Mouse (Mus musculus) T-helper 17 cell (primary cell): ENCODE measurements around the gene Psmd5.
"Not testable (repeated sequence)": the region's sequence is repeated elsewhere in the genome, so short reads cannot be mapped to it uniquely, and the experiment has no call there.

Experiments
- in situ Hi-C, 2 experiments: fragments of 300-600 bp; cut with MboI, MseI; formaldehyde crosslinking; loops; 1 replicate in 1 of 2; 2 replicates in 1 of 2; pipeline ENCODE4 v1.15.1; 2025; ENCODE audit warnings: high pct_unique_total_duplicates in 2 of 2

The Psmd5 gene

DNA sequence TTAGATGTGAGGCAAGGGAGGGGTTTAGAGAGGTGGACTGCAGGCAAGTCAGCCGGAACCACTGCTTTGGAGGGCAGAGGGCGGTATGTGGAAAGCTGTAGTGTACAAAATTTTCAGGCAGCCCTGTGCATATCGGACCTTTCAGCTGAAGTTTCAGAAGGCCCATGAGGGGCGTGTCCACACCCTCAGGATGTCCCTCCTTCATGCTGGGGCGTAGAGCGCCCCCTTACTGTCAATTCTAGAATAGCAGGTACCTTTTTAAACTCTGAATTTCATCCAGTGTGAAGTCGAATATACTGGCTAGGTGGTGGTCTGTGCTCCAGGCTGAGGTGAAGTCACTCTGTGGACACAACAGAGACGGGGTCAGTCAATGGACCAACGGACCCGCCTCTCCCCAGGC, 23.1 kb upstream of the Psmd5 start:
- in situ Hi-C loops, result loop anchor here in 1 of 2 experiments (25.0 kb wide), 1 partner anchor 486 kb away; the partner anchor contains the start of gene Mapkap1

DNA sequence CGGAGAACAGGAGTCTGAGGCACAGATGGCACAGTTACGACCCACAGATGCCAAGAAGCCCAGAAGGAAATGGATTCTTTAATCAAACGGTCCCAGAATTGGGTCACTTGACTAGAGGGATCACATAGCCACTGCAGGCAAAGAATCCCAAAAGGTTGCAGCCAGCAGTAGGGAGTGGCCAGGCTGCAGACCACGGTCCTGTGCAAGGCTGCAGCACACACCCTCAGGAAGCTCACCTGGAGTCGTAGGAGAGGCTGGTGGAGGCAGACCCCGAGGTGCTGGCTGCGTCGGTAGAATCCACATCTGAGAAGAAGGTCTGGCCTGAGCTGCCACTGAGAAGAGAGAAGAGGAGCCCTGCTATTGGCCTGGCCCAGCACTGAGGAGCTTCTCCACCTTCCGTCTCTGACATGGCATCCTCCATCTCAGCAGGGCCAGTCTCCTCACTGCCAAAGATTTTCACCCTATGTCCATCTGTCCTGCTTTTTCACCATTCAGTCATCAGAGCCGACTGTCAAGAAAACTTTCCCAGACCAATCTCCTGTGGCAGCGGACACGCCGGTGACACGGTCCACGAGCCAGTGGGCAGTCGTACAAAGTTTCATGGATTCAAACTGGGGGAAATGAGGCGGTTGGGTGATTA, 22.2 kb upstream of the Psmd5 start:
- in situ Hi-C loops, result loop anchor here in 1 of 2 experiments (25.0 kb wide), 1 partner anchor 485 kb away; the partner anchor contains the start of gene Mapkap1

DNA sequence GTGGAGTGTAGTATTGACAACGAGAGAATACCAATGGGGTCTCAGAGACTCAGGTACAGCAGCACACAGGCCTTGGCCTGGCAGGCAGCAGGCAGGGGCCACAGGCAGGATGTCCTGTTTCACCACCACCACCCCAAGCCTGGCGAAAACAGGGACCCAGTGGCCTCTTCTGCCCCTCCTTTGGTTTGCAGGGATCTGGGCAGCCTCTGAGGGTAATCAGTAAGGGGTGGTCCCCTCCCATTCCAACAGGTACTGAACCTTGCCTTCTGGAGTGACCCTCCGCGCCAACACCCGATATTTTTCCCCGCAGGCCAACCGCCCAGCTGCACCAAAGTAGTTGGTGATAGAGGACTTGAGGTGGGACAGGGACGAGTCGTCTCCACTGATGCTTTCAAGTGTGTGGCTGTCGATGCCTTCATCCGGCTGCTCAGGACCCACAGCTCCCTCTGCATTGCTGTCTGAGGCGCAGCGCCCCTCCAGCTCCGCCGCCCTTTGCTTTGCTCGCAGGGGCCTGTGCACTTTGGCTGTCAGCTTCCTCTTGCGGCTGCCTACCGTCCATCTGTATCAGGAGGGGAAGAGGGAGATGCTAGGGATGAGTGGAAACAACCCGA, 20.8 kb upstream of the Psmd5 start:
- in situ Hi-C loops, result loop anchor here in 1 of 2 experiments (25.0 kb wide), 1 partner anchor 483 kb away; the partner anchor contains the start of gene Mapkap1

DNA sequence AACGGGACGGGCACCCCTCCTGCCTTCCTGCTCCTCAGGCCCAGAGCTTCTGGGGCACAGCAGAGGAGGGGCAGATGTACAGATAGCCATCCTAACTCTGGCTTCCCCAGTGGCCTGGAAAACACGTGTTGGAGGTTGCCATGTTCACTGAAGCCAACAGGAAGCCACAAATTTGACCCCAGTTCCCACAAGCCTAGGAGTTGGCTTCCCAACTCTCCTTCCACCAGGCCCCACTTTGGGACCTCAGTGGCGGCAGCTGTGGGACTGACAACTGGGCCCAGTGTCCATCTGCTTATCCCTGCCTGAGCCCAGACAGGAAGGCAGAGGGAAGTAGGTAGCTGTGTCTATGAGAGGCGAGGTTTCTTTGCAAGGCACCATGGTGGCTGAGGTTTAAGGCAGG, 19.2 kb upstream of the Psmd5 start:
- in situ Hi-C loops, result loop anchor here in 1 of 2 experiments (25.0 kb wide), 1 partner anchor 482 kb away; the partner anchor contains the start of gene Mapkap1

DNA sequence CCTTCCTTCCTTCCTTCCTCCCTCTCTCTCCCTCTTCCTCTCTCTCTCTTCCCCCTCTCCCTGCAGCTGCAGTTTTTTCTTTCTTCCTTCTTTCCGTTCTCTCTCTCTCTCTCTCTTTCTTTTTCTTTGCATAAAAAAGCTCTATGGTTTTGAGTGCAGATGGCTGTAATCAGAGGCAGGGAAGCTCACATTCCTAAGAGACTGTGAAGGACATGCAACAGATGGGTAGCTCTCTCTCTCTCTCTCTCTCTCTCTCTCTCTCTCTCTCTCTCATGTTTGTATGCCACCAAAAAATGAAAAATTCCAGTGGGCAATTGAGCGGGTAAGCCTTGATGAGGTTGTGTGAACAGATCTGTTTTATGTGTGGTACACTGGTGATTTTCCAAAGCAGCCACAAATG, 9.4 kb upstream of the Psmd5 start:
- in situ Hi-C loops, result loop anchor here in 1 of 2 experiments (25.0 kb wide), 1 partner anchor 472 kb away; the partner anchor contains the start of gene Mapkap1

DNA sequence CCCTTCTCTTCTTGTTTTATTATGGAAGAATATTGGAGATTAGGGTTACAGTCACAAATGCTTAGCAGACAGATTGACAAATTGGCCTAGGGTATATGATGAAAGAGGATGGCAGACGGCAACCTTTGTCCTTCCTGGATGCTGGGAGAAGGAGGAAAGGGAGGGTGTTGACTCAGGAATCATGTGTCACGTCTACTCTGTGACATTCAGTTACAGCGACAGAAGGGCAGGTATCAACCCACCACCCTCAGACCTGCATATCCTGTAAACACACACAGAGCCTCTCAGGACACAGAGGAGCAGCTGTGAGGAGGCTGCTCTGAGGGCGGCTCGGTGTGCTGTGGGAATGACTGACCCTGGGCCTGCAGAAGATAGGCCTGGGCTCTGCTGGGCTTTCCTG, 8.4 kb upstream of the Psmd5 start:
- in situ Hi-C loops, result loop anchor here in 1 of 2 experiments (25.0 kb wide), 1 partner anchor 471 kb away; the partner anchor contains the start of gene Mapkap1

DNA sequence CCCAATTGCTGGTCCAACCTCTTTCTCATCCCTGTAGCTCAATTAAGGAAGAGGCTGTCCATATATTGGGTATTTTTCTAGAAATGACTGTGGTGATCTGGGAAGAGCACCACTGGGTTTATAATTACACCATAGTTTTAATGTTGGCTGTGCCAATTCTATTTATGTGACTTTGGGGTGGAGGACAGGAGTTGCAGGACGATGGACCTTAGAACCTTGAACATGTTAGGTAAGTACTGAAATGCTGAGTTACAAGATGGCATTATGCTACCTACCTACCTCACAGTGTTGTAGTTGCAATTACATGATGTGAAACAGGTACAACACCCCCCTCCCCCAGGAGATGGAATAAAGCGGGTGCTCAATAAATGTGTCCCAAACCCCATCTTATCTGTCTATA, 8.0 kb upstream of the Psmd5 start:
- in situ Hi-C loops, result loop anchor here in 1 of 2 experiments (25.0 kb wide), 1 partner anchor 470 kb away; the partner anchor contains the start of gene Mapkap1

DNA sequence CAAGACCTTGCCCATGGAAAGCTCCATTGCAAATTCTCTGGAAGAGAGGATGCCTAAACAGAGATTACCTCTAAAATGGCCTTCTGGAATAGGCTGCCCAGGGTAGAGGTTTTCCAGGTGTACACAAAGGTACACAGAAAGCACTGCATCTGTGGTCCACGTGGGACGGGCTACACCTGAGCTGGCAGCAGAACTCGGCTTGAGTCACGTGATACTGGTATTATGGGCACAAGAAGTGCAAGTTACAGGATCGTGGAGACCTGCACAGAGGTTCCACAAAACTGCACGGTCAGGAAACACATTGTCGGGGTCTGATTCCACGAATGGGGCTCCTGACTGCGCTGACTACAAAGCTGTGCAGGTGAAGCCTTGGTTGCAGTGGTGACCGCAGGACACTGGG, 5.3 kb upstream of the Psmd5 start:
- in situ Hi-C loops, result loop anchor here in 1 of 2 experiments (25.0 kb wide), 1 partner anchor 468 kb away; the partner anchor contains the start of gene Mapkap1

DNA sequence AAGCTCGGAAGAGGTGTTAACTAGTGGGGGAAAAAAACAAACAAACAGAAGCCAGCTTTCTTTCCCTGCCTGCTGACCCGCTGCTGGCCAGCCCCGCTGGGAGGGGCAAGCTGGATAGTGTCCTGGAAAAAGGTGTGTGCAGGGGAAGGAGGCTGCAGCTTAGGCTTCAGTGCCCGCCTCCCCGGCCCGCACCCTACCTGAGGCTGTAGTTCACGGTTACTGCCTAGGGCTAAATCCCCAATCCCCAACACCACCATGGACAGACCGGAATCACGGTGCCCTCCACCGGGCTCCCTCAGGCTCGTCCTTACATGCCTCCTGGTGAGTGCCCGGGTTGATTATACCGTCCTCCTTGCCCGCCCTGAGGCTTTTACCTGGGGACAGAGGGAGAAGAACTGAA, 497 bp downstream of the Psmd5 start, which contains the start of gene Cutal:
Cutal (plus strand) TSS at position 126 of the 400 bp plus-strand sequence.
- in situ Hi-C loops, result loop anchor here in 1 of 2 experiments (5.0 kb wide), 1 partner anchor 93 kb away; no protein-coding TSS in a partner anchor

DNA sequence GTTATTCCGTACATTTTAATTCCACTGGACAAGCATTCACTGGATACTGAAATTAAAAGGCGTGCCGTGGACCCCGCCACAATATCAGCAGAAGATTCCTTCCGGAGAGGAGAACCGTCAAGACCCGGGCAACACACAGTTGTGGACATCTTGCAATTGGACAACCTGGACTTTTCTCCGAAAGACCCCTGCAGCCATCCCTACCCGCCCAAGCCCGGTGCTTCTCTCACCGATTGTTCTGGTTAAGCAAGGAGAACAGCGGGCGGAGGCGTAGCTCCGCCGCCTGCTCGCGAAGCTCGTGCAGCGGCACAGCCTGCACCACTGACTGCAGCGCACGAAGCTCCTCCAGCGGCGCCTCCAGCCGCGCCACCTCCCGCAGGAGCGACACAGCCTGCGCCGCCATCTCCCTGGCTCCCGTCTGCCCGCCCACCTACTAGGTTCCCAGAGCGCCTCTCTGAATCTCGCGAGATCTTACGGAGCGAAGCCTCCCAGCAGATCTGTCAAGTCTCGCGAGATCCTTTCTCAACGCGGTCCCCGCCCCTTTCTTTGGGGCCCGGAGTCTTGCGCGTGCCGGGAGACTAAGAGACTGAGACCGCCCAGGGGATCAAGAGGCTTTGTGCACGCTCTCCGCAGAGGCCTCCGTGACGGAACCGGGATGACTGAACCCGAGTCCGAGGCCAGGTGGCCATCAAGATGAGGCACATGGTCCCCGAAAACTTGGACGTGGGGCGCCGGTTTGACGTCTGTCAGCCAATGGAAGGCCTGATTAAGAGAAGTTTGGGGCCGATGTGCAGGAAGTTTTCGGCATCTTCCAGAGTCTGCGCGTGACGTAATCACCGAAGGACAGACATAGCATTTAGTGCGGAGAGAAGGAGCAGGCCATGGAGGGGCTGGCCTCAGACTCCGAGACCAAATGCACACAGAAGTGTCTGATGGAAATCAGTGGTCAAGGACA, 4.0 kb downstream of the Psmd5 start:
- in situ Hi-C loops, result loop anchor here in 1 of 2 experiments (5.0 kb wide), 1 partner anchor 97 kb away; no protein-coding TSS in a partner anchor

DNA sequence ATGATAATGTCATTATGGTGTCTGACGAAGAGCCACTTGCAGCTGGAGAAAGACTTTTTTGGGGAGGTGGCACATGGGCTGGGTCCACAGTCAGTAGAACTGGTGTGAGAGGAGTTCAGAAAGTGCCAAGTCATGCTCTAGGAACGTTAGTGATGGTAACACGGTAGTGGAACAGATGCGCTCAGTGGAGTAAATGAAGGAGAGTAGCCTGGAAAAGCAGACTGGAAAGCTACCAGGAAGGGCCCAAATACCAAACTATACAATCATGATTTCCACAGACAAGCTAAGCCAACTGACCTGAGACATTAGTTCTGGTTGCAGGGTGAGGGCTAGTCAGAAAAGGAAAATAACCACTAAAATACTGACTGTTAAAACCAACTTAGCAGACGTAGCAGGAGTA, 5.1 kb downstream of the Psmd5 start:
- in situ Hi-C loops, result loop anchor here in 1 of 2 experiments (5.0 kb wide), 1 partner anchor 98 kb away; no protein-coding TSS in a partner anchor

DNA sequence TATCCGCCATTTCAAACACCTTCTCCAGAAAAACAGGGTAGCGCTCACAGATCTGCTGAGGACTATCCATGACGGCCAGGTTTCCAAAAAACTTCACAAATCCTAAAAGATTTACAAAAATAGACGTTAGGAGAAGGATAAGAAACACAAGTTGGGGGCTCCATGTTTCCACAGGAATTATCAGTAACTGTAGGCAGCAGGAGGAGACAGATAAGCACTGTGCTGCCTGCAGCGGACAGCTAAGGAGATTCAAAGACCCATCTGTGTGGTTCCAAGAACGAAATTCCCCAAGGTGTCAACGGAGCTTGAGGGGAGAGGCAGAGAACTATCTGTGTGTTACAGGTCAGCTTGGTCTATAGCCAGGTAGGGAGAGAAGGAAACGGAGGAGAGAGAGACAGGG, 17.0 kb downstream of the Psmd5 start:
- in situ Hi-C loops, result no loop called here

DNA sequence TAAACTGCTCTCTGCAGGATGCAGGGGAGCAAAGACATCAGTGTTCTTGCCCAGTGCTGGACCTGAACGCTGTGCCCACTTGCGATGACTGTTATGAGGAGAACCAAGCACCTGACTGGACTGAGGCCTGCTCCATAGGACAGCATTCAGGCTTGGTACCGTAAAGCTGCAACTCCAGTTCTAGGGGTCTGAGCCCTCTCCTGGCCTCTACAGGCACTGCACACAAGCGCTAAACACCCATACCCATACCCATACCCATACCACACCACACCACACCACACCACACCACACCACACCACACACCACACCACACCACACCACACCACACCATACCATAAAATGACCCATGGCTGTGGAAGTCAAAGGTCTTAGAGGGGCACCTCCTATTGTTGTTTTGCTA, 19.5 kb downstream of the Psmd5 start:
- in situ Hi-C loops, result no loop called here

DNA sequence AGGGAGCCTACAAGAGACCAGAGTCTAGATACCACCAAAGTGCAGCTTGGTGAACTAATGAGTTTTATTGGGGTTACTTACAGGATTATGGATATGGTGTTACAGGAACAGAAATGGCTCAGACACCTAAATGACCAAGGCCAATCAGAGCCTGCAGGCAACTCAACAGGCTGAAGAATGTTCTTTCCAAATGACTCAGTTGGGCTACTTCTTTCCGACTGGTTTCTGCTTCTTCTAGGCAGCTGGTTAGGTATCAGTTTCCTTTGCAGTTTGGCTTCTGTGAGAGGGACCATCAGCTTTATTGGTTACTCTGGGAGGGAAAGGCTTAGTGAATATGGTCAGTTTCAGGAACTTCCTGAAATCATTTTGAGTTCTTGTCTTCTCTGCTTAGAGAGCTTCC, 27.1 kb downstream of the Psmd5 start:
- in situ Hi-C loops, result no loop called here

DNA sequence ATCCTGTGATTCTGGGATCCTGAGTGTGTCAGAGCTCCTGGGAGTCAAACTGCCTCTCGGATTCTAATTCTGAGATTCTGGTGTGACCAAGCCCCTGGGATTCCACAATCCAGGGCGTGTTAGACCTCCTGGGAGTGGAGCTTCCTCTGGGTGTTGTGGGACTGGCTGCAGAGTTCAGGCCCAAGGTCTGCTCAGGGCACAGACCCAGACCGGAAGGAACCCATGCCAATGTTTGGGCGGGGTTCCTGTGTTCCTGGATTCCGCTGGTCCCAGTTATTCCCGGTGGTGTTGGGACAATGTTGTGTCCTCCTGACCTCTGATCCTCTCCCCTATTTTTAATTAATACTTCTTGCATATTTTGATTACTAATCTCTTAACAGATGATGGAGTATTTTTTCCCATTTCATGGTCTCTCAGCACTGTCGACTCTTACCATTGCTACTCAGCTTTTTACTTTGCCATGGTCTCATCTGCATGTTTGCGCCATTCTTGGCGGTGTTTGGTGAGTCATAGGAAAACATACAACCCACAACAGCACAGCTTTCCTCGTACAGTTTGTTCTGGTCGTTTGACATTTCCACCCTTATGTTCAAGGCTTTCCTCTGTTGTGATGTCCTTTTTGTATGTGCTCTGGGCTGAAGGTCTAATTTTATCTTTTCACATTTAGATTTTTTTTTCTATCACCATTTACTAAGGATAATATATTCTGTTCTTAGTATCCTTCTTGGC, 31.4 kb downstream of the Psmd5 start:
- in situ Hi-C loops, result no loop called here

DNA sequence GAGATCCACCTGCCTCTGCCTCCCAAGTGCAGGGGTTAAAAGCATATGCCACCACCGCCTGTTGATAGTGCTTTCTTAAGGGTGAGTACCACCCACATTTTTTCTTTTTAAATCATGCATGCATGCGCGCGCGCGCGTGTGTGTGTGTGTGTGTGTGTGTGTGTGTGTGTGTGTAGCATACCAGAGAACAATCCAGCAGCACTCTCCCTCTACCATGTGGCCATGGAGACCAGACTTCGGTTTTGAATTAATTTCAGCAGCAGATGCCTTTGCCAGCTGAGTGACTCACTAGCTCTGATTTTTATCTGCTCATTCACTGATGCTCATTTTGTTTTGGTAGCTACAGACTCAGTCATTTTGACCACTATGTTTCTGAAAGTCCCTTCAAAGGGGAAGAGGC, 33.1 kb downstream of the Psmd5 start:
- in situ Hi-C loops, result no loop called here

DNA sequence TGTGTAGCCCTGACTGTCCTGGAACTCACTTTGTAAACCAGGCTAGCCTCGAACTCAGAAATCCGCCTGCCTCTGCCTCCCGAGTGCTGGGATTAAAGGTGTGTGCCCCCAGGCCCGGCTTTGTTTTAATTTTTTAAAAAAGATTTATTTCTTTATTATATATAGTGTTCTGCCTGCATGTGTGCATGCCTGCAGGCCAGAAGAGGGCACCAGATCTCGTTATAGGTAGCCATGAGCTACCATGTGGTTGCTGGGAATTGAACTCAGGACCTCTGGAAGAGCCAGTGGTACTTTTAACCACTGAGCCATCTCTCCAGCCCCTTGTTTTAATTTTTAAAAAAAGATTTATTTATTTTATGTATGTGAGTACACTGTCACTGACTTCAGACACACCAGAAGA, 34.6 kb downstream of the Psmd5 start:
- in situ Hi-C loops, result not testable (repeated sequence)

DNA sequence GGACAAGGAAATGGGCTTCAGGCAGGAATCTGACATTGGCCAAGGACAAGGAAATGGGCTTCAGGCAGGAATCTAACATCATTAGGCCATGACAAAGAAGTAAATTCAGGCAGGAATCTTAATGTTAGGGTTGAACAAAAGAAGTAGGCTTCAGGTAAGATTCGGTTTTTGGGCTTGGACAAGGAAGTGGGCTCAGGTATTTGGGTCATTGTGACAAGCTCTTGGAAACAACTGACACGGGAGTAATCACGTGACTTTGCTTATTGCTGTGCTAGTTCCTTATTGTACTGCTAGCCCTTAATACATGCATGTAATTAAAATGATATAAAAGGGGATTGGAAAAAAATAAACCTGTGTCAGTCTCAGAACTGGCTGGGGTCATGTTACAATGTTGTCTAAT, 39.1 kb downstream of the Psmd5 start:
- in situ Hi-C loops, result no loop called here

DNA sequence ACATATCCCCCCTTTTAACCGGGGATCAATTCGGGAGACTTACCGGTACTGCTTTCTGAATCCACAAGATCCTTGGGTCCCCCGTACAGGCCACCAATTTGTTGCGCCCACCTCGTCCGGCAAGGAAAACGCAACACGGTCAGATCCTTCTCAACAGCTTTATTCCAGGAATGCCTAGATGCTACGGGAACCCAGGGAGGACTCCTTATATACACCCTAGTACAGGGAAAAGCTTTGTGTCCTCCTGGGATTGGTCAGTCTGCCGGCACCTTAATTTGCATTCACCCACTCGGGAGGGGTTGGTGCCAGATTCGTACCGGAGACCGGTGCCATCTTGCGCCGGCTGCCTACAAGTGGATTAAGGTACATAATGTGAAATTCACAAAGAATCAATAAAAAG, 41.1 kb downstream of the Psmd5 start:
- in situ Hi-C loops, result no loop called here

DNA sequence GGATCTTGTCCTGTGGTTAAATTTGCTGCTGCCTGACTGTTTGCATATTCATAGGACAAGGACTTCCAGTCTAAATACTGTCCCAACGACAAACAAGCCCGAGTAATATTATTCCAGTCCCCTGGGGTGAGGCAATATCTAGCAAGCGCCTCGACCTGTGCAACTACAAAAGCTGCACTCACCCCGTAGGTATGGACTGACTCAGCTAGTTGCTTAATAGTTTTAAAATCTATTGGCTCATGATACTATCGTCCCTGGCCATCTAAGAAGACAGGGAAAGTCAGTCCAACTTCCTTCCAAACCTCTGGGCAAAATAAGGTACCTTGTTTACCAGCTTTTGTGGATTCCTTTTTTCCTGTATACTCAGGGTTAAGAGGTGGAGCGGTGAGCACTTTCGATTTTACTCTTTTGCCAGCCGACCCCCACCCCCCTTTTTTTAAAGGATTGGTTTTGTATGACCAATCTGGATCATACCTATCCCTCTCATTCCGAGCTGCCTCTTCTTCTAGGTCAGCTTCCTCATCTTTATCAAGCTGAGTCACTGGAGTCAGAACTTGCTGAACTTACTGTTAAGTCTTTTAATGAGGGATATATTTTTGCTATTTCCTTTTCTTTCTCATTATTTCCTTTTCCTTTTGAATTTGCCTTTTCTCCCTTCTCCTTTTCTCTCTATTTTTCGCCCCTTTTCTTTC, 41.9 kb downstream of the Psmd5 start, which contains the start of gene Gm34653:
Gm34653 (plus strand) TSS at position 242 of the 692 bp plus-strand sequence.
- in situ Hi-C loops, result not testable (repeated sequence)
